Mouse (Mus musculus): ENCODE measurements at regions not wholly inside any gene's neighbourhood (a gene's known extent, or its start where the extent isn't known, plus 50 kb on each side); places are given as distances from the start of the nearest gene placed in this dataset.

- Histone ChIP-seq H3K4me3 (no peak overlapping the region), H3K27ac (no peak overlapping the region)
- peak; percentile 88 for TF ChIP-seq CTCF (conservative IDR thresholded peaks at IDR 0.05)
- peak; percentile 36 to 59 for DNase-seq (ENCODE audit: low spot score in 2 of 2)
Measured at GRCm38 (mm10) chr7:55710872-55711558, 57.0 kb upstream of the Siglech start.
